Mouse (Mus musculus): ENCODE results near the gene Inpp5d.

Gene Inpp5d

GRCm38 (mm10) chr1:87624826-87625225 is 4.7 kb downstream of the Inpp5d start:
- DNase-seq (ENCODE audit: low spot score), result no peak

- no peak for DNase-seq (ENCODE audit: low spot score)
Observed at GRCm38 (mm10) chr1:87625254-87626025, 5.3 kb downstream of the Inpp5d start.

GRCm38 (mm10) chr1:87626344-87626743 is 6.2 kb downstream of the Inpp5d start:
- DNase-seq (ENCODE audit: low spot score), result no peak

GRCm38 (mm10) chr1:87628085-87628484 is 8.0 kb downstream of the Inpp5d start:
- no peak for DNase-seq (ENCODE audit: low spot score)

- DNase-seq (ENCODE audit: low spot score), result no peak
Observed at GRCm38 (mm10) chr1:87631584-87631983, 11.5 kb downstream of the Inpp5d start.

GRCm38 (mm10) chr1:87632163-87632562 is 12.1 kb downstream of the Inpp5d start:
- DNase-seq (ENCODE audit: low spot score), result no peak

- no peak for DNase-seq (ENCODE audit: low spot score)
Observed at GRCm38 (mm10) chr1:87636716-87637117, 16.6 kb downstream of the Inpp5d start.

GRCm38 (mm10) chr1:87637121-87637877 is 17.2 kb downstream of the Inpp5d start:
- no peak for DNase-seq (ENCODE audit: low spot score)

GRCm38 (mm10) chr1:87637878-87638600 is 17.9 kb downstream of the Inpp5d start:
- DNase-seq (ENCODE audit: low spot score), result no peak

GRCm38 (mm10) chr1:87639724-87640123 is 19.6 kb downstream of the Inpp5d start:
- DNase-seq (ENCODE audit: low spot score), result no peak

- no peak for DNase-seq (ENCODE audit: low spot score)
Observed at GRCm38 (mm10) chr1:87640165-87640661, 20.1 kb downstream of the Inpp5d start.

GRCm38 (mm10) chr1:87643016-87643415 is 22.9 kb downstream of the Inpp5d start:
- DNase-seq (ENCODE audit: low spot score), result no peak

- DNase-seq (ENCODE audit: low spot score), result peak; percentile 57
Observed at GRCm38 (mm10) chr1:87645041-87645440, 24.9 kb downstream of the Inpp5d start.

GRCm38 (mm10) chr1:87645748-87646147 is 25.6 kb downstream of the Inpp5d start:
- DNase-seq (ENCODE audit: low spot score), result no peak

GRCm38 (mm10) chr1:87647820-87648219 is 27.7 kb downstream of the Inpp5d start:
- no peak for DNase-seq (ENCODE audit: low spot score)

- DNase-seq (ENCODE audit: low spot score), result no peak
Observed at GRCm38 (mm10) chr1:87648657-87649056, 28.5 kb downstream of the Inpp5d start.

- DNase-seq (ENCODE audit: low spot score), result no peak
Observed at GRCm38 (mm10) chr1:87649219-87649805, 29.2 kb downstream of the Inpp5d start.

GRCm38 (mm10) chr1:87649958-87650474 is 29.9 kb downstream of the Inpp5d start:
- DNase-seq (ENCODE audit: low spot score), result no peak

GRCm38 (mm10) chr1:87650611-87651079 is 30.5 kb downstream of the Inpp5d start:
- no peak for DNase-seq (ENCODE audit: low spot score)

- no peak for DNase-seq (ENCODE audit: low spot score)
Observed at GRCm38 (mm10) chr1:87651436-87651835, 31.3 kb downstream of the Inpp5d start.

GRCm38 (mm10) chr1:87655101-87655500 is 35.0 kb downstream of the Inpp5d start:
- DNase-seq (ENCODE audit: low spot score), result no peak

GRCm38 (mm10) chr1:87658063-87658462 is 38.0 kb downstream of the Inpp5d start:
- DNase-seq (ENCODE audit: low spot score), result no peak

All from ovary, postnatal 36 days (tissue).